Comparison of ENCODE assay signal across 17 mouse cellular contexts in genomic region chr5:111836668-111837234, GRCm38 (mm10).
DNase-seq lines count a peak whose midpoint lies in the region; ATAC-seq and TF ChIP-seq lines count a peak whose summit lies in the region.
"Had no signal": no experiment of that assay in that cellular context is flagged by ENCODE, and none has a peak within 500 bp of the region (broad histone marks: within the 10 kb centered on the region; RNA-seq: fewer than 3 reads in every experiment).

No protein-coding gene starts in this region.

- peak overlapping the region; percentile 23 for H3K4me2 ChIP-seq in midbrain, embryonic 14.5 days (ENCODE audit: low read length)
- H3K4me2 ChIP-seq: heart, embryonic 15.5 days; intestine, embryonic 15.5 days had no signal

- H3K9me3 ChIP-seq in ES-E14 (ENCODE audit: control insufficient read depth, insufficient read depth, low read depth, low read length): no peaks in the 10 kb centered on the region
- no peaks in the 10 kb centered on the region for H3K9me3 ChIP-seq in embryonic facial prominence, embryonic 10.5 days
- H3K9me3 ChIP-seq in hindbrain, embryonic 10.5 days: no peaks in the 10 kb centered on the region
- H3K9me3 ChIP-seq in midbrain, embryonic 14.5 days (ENCODE audit: control insufficient read depth, low read length): no peaks in the 10 kb centered on the region
- H3K9me3 ChIP-seq: heart, embryonic 15.5 days; intestine, embryonic 15.5 days had no signal

- peak overlapping the region; percentile 4 to 34; a peak in 1 of 4 replicates for H3K4me3 ChIP-seq in ES-E14 (ENCODE audit: insufficient read depth in 1 of 2, low read depth in 1 of 2, low read length in 2 of 2, poor library complexity in 1 of 2, severe bottlenecking in 1 of 2)
- H3K4me3 ChIP-seq in embryonic facial prominence, embryonic 10.5 days: peak overlapping the region; percentile 28
- peak overlapping the region; percentile 24; the same call in 1 of the 2 replicates for H3K4me3 ChIP-seq in hindbrain, embryonic 10.5 days
- H3K4me3 ChIP-seq in midbrain, embryonic 14.5 days (replicated peaks; ENCODE audit: low read depth, low read length): no peak overlapping the region
- no peak overlapping the region for H3K4me3 ChIP-seq in left cerebral cortex, adult 2 months
- H3K4me3 ChIP-seq: erythroblast, embryonic 14.5 days; heart, embryonic 15.5 days; intestine, embryonic 15.5 days had no signal

- peaks cover 66% of the 10 kb centered on the region for H3K27me3 ChIP-seq in embryonic facial prominence, embryonic 10.5 days (replicated peaks; ENCODE audit: low read depth, poor library complexity, severe bottlenecking)
- peaks cover 41% of the 10 kb centered on the region for H3K27me3 ChIP-seq in hindbrain, embryonic 10.5 days (ENCODE audit: insufficient read depth, poor library complexity, severe bottlenecking)
- H3K27me3 ChIP-seq in midbrain, embryonic 14.5 days (ENCODE audit: control insufficient read depth, insufficient read depth, low read length): 0 out of 2 replicates have a peak, but pooled peaks cover 2% of the 10 kb centered on the region
- H3K27me3 ChIP-seq: CH12.LX; intestine, embryonic 15.5 days had no signal

- peaks cover 0 to 12% of the 10 kb centered on the region in 2 experiments; a peak in 2 of 4 replicates for H3K4me1 ChIP-seq in ES-E14 (ENCODE audit: control insufficient read depth in 2 of 2, insufficient read depth in 2 of 2, low read length in 2 of 2, poor library complexity in 1 of 2)
- H3K4me1 ChIP-seq in embryonic facial prominence, embryonic 10.5 days: peaks cover 21% of the 10 kb centered on the region
- peaks cover 25% of the 10 kb centered on the region for H3K4me1 ChIP-seq in hindbrain, embryonic 10.5 days (replicated peaks)
- H3K4me1 ChIP-seq in midbrain, embryonic 14.5 days (ENCODE audit: control insufficient read depth, insufficient read depth, low read length): peaks cover 18% of the 10 kb centered on the region
- H3K4me1 ChIP-seq: heart, embryonic 15.5 days; intestine, embryonic 15.5 days had no signal

- peak; percentile 79 for ATAC-seq in midbrain, embryonic 14.5 days (ENCODE audit: low FRiP score, low TSS enrichment)
- ATAC-seq: intestine, embryonic 15.5 days had no signal

- TF ChIP-seq CTCF in left cerebral cortex, adult 2 months (IDR thresholded peaks at IDR 0.05): no peak

- 9% methylated on average over 14 of the region's 14 CpGs for WGBS in embryonic facial prominence, embryonic 10.5 days
- WGBS in hindbrain, embryonic 10.5 days: 15% methylated on average over 14 of the region's 14 CpGs
- WGBS in midbrain, embryonic 14.5 days: 6% methylated on average over 14 of the region's 14 CpGs

- no peak overlapping the region for H3K27ac ChIP-seq in ES-E14 (ENCODE audit: insufficient read depth, low read depth, low read length, poor library complexity, severe bottlenecking)
- H3K27ac ChIP-seq in embryonic facial prominence, embryonic 10.5 days (replicated peaks): peak overlapping the region; percentile 51
- H3K27ac ChIP-seq in hindbrain, embryonic 10.5 days: peak overlapping the region; percentile 47
- H3K27ac ChIP-seq in midbrain, embryonic 14.5 days (replicated peaks; ENCODE audit: low read depth, low read length): peak overlapping the region; percentile 77
- H3K27ac ChIP-seq in left cerebral cortex, adult 2 months: no peak overlapping the region
- H3K27ac ChIP-seq: heart, embryonic 15.5 days; intestine, embryonic 15.5 days; liver, embryonic 14.5 days; stomach, postnatal 0 days had no signal

- no peak overlapping the region for H3K9ac ChIP-seq in ES-E14 (ENCODE audit: insufficient read depth, low read depth, low read length, poor library complexity, severe bottlenecking)
- no peak overlapping the region for H3K9ac ChIP-seq in midbrain, embryonic 14.5 days (replicated peaks; ENCODE audit: low read length)
- H3K9ac ChIP-seq: heart, embryonic 15.5 days; intestine, embryonic 15.5 days; liver, embryonic 14.5 days had no signal

- no peaks in the 10 kb centered on the region for H3K36me3 ChIP-seq in ES-E14 (ENCODE audit: control insufficient read depth, insufficient read depth, low read length, poor library complexity, severe bottlenecking)
- H3K36me3 ChIP-seq in embryonic facial prominence, embryonic 10.5 days (replicated peaks): no peaks in the 10 kb centered on the region
- no peaks in the 10 kb centered on the region for H3K36me3 ChIP-seq in hindbrain, embryonic 10.5 days
- no peaks in the 10 kb centered on the region for H3K36me3 ChIP-seq in midbrain, embryonic 14.5 days (ENCODE audit: control insufficient read depth, insufficient read depth, low read length)
- H3K36me3 ChIP-seq: heart, embryonic 15.5 days; intestine, embryonic 15.5 days had no signal

- DNase-seq in ES-E14 (ENCODE audit: low read depth, low spot score): no peak
- DNase-seq in embryonic facial prominence, embryonic 10.5 days (ENCODE audit: low spot score): no peak
- no peak for DNase-seq in hindbrain, embryonic 10.5 days (ENCODE audit: low spot score)
- peak; percentile 84 for DNase-seq in midbrain, embryonic 14.5 days
- DNase-seq in left cerebral cortex, adult 2 months (ENCODE audit: extremely low spot score in 1 of 2, low spot score in 2 of 2): no peak
- no peak for DNase-seq in ovary, adult 18-20 months (ENCODE audit: low spot score)
- no peak for DNase-seq in frontal cortex, adult 2 months (ENCODE audit: extremely low spot score in 1 of 2, low spot score in 1 of 2)
- DNase-seq in left cerebral cortex, adult 8-10 months (ENCODE audit: low spot score in 2 of 2): no peak
- DNase-seq: cerebellum, adult 9-11 months; gastrocnemius, postnatal 14 days; left cerebral cortex, postnatal 4 days had no signal

- intact Hi-C loops in left cerebral cortex, adult 2 months (cut with DNase I): no loop called here

- in situ Hi-C loops in ES-E14 (cut with MboI; ENCODE audit: low sequenced_read_pairs in 2 of 2, unreplicated experiment in 2 of 2): no loop called here

TF ChIP-seq in ES-E14, 5 proteins besides CTCF, POLR2A, EP300 and RAD21:
- TF ChIP-seq ZC3H11A (IDR thresholded peaks at IDR 0.05; ENCODE audit: borderline replicate concordance, low read depth, low read length): no peak
- no peak for TF ChIP-seq MAFK (IDR thresholded peaks at IDR 0.05; ENCODE audit: insufficient read depth, low read depth, low read length)
- no peak for TF ChIP-seq ZNF384 (IDR thresholded peaks at IDR 0.05; ENCODE audit: low read depth, low read length)
- no peak for TF ChIP-seq CHD2 (IDR thresholded peaks at IDR 0.05; ENCODE audit: low read depth, low read length)
- no peak for TF ChIP-seq HCFC1 (IDR thresholded peaks at IDR 0.05; ENCODE audit: borderline replicate concordance, insufficient read depth, low read length)

Comparison
In these comparisons a context has a peak if more than half of its experiments do, and no peak if none do; other contexts are left out.
1. H3K27ac ChIP-seq: peak in embryonic facial prominence, embryonic 10.5 days (single experiment), hindbrain, embryonic 10.5 days (single experiment) and midbrain, embryonic 14.5 days (single experiment); none in ES-E14 (single experiment) and left cerebral cortex, adult 2 months (single experiment).
2. H3K4me3 ChIP-seq: peak in ES-E14 (2 of 2), embryonic facial prominence, embryonic 10.5 days (single experiment) and hindbrain, embryonic 10.5 days (single experiment); none in midbrain, embryonic 14.5 days (single experiment) and left cerebral cortex, adult 2 months (single experiment).